Mouse (Mus musculus): ENCODE measurements around the gene Nlrp4f.

Nlrp4f gene

GRCm38 (mm10) chr13:65205877-65206276, at the start of gene Nlrp4f:
Gene Nlrp4f, minus strand, starts transcription at chr13:65205977.
- no peak for ATAC-seq (ENCODE audit: insufficient number of reproducible peaks, low FRiP score, low TSS enrichment)

DNA sequence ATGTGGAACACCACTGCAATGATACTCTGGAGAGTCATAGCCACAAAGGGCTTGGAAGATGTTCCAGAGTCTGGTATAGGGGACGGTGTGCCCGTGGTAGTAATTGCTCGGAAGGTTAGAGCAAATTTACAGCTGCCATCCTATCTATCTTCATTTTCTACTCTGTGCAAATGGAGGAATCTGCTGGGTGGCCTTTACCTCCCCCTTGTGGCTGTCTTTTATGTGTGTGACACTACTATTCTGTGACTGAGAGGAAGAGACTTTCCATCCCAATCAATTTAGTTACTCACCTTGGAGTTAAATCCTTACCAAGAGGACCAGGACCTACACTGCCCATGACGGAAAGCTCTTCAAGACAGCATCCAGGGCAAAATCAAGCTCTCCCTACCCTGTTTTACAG, 37.5 kb upstream of the Nlrp4f start:
- ATAC-seq (ENCODE audit: insufficient number of reproducible peaks, low FRiP score, low TSS enrichment) = no peak

DNA sequence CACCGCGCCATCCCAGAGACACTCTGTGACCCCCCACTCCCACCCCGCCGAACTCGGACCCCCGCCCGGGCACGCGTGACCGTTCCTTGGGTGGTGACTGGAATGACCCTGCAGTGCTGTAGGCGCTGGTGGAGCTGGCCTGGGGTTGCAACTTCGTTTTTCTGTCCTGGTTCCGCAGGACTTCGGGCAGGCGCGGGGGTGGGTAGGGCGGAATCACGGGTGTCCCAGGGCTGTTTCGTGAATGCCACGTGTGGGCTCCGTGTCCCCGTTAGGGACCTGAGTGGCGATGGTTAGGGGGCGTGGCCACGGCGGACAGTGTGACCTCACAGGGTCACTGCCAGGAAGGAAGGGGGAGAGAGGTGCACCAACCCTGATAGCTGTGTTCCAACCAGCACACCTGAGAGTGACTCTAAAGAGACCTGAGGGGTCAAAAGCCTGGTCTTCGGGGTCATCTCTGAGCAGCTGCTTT, 36.6 kb upstream of the Nlrp4f start:
- ATAC-seq (ENCODE audit: insufficient number of reproducible peaks, low FRiP score, low TSS enrichment) = no peak

- no peak; the same call in 1 of the 2 replicates for ATAC-seq (ENCODE audit: insufficient number of reproducible peaks, low FRiP score, low TSS enrichment)
Observed at GRCm38 (mm10) chr13:65241627-65242318, 36.0 kb upstream of the Nlrp4f start.

DNA sequence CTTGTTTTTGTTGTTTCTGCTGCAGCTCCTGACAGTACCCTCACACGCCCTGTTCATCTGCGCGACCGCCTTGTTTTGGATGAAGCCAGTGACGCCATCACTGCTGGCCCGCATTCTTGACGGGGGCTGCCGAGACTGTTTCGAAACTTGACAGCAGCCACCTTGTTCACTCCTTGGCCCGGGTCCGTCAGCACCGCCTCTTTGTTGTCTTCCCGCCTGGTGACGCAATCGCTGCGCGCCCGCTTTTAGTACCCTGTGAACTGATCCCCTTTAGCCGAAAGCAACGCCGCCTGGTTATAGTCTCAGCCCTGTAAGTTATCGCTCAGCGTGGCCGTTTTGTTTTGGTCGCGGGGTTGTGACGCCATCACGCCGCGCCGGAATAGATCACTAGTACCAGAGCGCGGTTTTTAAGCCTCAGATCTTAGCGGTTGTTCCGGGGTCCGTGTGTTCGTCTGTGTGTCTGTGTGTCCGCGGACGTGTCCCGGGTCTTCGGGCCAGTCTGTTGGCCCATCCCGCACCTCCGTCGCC, 35.4 kb upstream of the Nlrp4f start:
- peak; percentile 70 for ATAC-seq (ENCODE audit: insufficient number of reproducible peaks, low FRiP score, low TSS enrichment)

GRCm38 (mm10) chr13:65240509-65241098, 34.8 kb upstream of the Nlrp4f start:
- ATAC-seq (ENCODE audit: insufficient number of reproducible peaks, low FRiP score, low TSS enrichment) = peak; percentile 89

- ATAC-seq (ENCODE audit: insufficient number of reproducible peaks, low FRiP score, low TSS enrichment) = no peak
Observed at GRCm38 (mm10) chr13:65237211-65237610, 31.4 kb upstream of the Nlrp4f start.

- no peak for ATAC-seq (ENCODE audit: insufficient number of reproducible peaks, low FRiP score, low TSS enrichment)
Observed at GRCm38 (mm10) chr13:65226657-65227056, 20.9 kb upstream of the Nlrp4f start.

- no peak for ATAC-seq (ENCODE audit: insufficient number of reproducible peaks, low FRiP score, low TSS enrichment)
Observed at GRCm38 (mm10) chr13:65225945-65226344, 20.2 kb upstream of the Nlrp4f start.

DNA sequence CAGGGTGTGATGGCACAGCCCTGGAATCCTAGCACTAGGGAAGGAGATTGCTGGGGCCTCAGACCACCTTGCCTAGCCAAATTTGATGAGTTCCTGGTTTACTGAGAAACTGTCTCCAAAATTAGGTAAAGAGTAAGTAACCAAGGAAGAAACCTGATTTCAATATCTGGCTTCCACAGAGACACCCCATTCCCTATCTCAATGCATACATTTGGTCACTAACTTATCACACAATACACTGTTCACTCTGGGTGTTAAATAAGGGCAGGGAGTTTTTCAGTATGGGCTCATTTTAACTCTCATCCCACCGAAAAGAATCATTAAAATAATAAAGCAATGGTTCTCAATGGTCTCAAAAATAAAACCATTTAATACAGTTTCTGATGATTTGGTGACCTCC, 5.1 kb downstream of the Nlrp4f start:
- ATAC-seq (ENCODE audit: insufficient number of reproducible peaks, low FRiP score, low TSS enrichment) = no peak

GRCm38 (mm10) chr13:65176472-65177091, 29.2 kb downstream of the Nlrp4f start:
- no peak for ATAC-seq (ENCODE audit: insufficient number of reproducible peaks, low FRiP score, low TSS enrichment)

DNA sequence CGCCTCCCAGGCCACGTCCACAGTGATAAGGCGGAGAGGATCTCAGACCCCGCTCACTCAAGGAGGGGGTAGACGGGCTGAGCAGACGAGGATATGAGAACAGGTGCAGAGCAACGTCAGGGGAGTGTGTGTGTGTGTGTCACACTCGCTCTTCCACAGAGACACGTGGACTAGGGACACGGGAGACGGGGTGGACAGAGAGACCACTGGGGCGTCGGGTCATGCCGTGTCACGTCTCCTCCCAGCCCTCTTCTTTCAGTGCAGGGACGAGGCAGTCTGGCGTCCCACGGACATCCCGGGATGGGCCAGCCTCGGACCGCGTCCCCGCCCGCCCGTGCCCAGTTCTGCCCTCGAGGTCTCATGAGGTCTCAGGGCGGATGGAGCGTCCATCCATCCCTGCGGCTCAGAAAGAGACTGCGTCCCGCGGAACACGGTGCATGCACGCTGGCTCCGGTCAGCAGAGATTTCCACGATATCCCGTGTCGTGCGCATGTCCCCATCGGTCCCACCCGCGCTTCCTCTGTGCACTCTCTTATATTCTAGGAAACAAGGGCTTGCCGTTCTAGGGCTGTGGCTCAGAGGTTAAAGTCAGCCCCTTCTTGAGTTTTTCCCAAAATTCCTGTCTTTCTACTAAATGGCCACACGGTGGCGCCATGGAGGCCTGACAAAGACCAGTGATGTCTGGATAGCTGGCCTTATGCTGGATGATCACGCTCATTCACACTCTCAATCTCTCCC, 29.9 kb downstream of the Nlrp4f start:
- ATAC-seq (ENCODE audit: insufficient number of reproducible peaks, low FRiP score, low TSS enrichment) = 0 out of 2 replicates have a peak, but pooled peaks have one; percentile 15

DNA sequence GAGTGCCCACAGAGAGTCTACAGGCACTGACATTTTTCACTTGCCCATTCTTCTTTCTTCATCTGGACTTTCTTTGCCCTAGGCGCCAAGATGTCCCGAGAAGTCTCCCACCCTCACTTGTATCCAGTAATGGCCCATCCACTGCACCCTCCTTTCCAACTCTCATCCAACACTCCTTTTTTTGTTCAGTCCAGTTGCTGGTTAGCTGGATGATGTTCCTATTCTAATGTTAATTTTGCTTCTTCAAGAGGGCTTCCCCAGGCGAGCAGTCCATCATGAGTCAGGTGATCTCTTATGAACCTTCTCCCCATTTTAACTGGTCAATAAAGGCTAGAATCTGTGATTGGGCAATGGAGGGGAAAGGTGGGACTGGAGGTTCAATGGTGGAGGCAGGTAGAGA, 31.7 kb downstream of the Nlrp4f start:
- ATAC-seq (ENCODE audit: insufficient number of reproducible peaks, low FRiP score, low TSS enrichment) = no peak

- ATAC-seq (ENCODE audit: insufficient number of reproducible peaks, low FRiP score, low TSS enrichment) = no peak
Observed at GRCm38 (mm10) chr13:65149940-65150339, 55.8 kb downstream of the Nlrp4f start, which contains the start of gene Olfr466. Gene Olfr466, plus strand, starts transcription at chr13:65150240.

GRCm38 (mm10) chr13:65137789-65138188, 68.0 kb downstream of the Nlrp4f start, which contains the start of gene Olfr465-ps1:
Gene Olfr465-ps1, plus strand, starts transcription at chr13:65138089.
- no peak for ATAC-seq (ENCODE audit: insufficient number of reproducible peaks, low FRiP score, low TSS enrichment)

Data from cerebellum, adult (tissue).